In the genomic region with DNA sequence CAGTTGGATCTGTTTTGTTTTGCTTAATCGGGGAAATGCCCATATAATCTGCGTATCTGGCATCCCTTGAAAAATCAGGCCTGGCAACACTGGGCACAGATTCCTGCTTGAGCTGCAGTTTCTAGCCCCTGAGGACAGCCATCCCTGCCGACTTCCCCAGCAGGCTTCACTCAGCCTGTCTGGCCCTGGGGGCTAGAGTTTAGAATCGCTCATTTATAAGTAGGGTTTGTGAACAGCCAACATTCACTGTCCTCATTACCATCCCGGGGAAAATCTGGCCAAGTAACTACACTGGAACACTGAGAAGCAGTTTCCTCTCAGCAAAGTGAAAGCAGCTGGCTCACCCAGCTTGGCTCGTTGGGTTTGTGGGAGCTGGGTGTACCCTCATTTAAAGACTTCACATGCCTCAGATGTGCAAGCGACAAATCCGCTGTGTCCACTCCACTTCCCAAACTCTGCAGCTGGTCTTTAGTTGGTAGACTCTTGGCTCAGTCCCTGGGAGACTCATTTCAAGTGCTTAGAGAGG, we compare ENCODE assay signal across 9 mouse cellular contexts. TPM values are rescaled to one million over a fixed set of nuclear protein-coding genes. Genes with fewer than 3 reads are reported as not detected.
A peak's percentile ranks its signal among the peaks of the same experiment; 100 is the strongest.
DNase-seq lines count a peak whose midpoint lies in the region; ATAC-seq lines count a peak whose summit lies in the region.
"Had no signal": no experiment of that assay in that cellular context is flagged by ENCODE, and none has a peak within 500 bp of the region (broad histone marks: within the 10 kb centered on the region; RNA-seq: fewer than 3 reads in every experiment).

No protein-coding gene starts in this region.

- peaks cover 30% of the 10 kb centered on the region for H3K4me1 ChIP-seq in forebrain, embryonic 10.5 days
- H3K4me1 ChIP-seq in forebrain, embryonic 11.5 days (replicated peaks; ENCODE audit: control insufficient read depth, insufficient read depth, low read length) = no peaks in the 10 kb centered on the region
- H3K4me1 ChIP-seq in embryonic facial prominence, embryonic 14.5 days (ENCODE audit: control insufficient read depth, insufficient read depth, low read length) = peaks cover 20% of the 10 kb centered on the region
- H3K4me1 ChIP-seq in heart, embryonic 14.5 days (ENCODE audit: control insufficient read depth in 2 of 2, insufficient read depth in 2 of 2, low read length in 2 of 2) = peaks cover 10 to 22% of the 10 kb centered on the region in 2 experiments
- H3K4me1 ChIP-seq in limb, embryonic 15.5 days = peaks cover 16% of the 10 kb centered on the region

- no peaks in the 10 kb centered on the region for H3K36me3 ChIP-seq in forebrain, embryonic 10.5 days (replicated peaks)
- no peaks in the 10 kb centered on the region for H3K36me3 ChIP-seq in forebrain, embryonic 11.5 days (ENCODE audit: control insufficient read depth, insufficient read depth, low read length)
- H3K36me3 ChIP-seq in embryonic facial prominence, embryonic 14.5 days (ENCODE audit: control insufficient read depth, insufficient read depth, low read length) = no peaks in the 10 kb centered on the region
- no peaks in the 10 kb centered on the region for H3K36me3 ChIP-seq in heart, embryonic 14.5 days (ENCODE audit: control insufficient read depth, insufficient read depth, low read length)
- no peaks in the 10 kb centered on the region for H3K36me3 ChIP-seq in limb, embryonic 15.5 days

- no peak overlapping the region for H3K4me2 ChIP-seq in forebrain, embryonic 11.5 days (ENCODE audit: low read depth, low read length, severe bottlenecking)
- peak overlapping the region; percentile 30 for H3K4me2 ChIP-seq in embryonic facial prominence, embryonic 14.5 days (ENCODE audit: low read depth, low read length)
- peak overlapping the region; percentile 44 for H3K4me2 ChIP-seq in heart, embryonic 14.5 days (ENCODE audit: low read length)
- peak overlapping the region; percentile 34 for H3K4me2 ChIP-seq in limb, embryonic 15.5 days

- H3K9me3 ChIP-seq in forebrain, embryonic 10.5 days = no peaks in the 10 kb centered on the region
- no peaks in the 10 kb centered on the region for H3K9me3 ChIP-seq in forebrain, embryonic 11.5 days (ENCODE audit: control insufficient read depth, low read length)
- H3K9me3 ChIP-seq in embryonic facial prominence, embryonic 14.5 days (ENCODE audit: control insufficient read depth, low read length) = no peaks in the 10 kb centered on the region
- H3K9me3 ChIP-seq in heart, embryonic 14.5 days (ENCODE audit: control insufficient read depth, low read length) = no peaks in the 10 kb centered on the region
- no peaks in the 10 kb centered on the region for H3K9me3 ChIP-seq in limb, embryonic 15.5 days

- no peaks in the 10 kb centered on the region for H3K27me3 ChIP-seq in forebrain, embryonic 10.5 days (ENCODE audit: poor library complexity, severe bottlenecking)
- H3K27me3 ChIP-seq in forebrain, embryonic 11.5 days (ENCODE audit: control insufficient read depth, insufficient read depth, low read length) = no peaks in the 10 kb centered on the region
- no peaks in the 10 kb centered on the region for H3K27me3 ChIP-seq in embryonic facial prominence, embryonic 14.5 days (replicated peaks; ENCODE audit: control insufficient read depth, insufficient read depth, low read length)
- no peaks in the 10 kb centered on the region for H3K27me3 ChIP-seq in heart, embryonic 14.5 days (ENCODE audit: control insufficient read depth, insufficient read depth, low read length)
- H3K27me3 ChIP-seq in limb, embryonic 15.5 days = no peaks in the 10 kb centered on the region

- ATAC-seq in forebrain, embryonic 11.5 days (replicated peaks; ENCODE audit: low FRiP score) = no peak
- ATAC-seq in embryonic facial prominence, embryonic 14.5 days (ENCODE audit: low read depth) = peak; percentile 77
- no peak for ATAC-seq in heart, embryonic 14.5 days (ENCODE audit: insufficient number of reproducible peaks, insufficient read depth, low FRiP score, low read depth)
- peak; percentile 58 for ATAC-seq in limb, embryonic 15.5 days (ENCODE audit: insufficient number of reproducible peaks, low FRiP score, low TSS enrichment, low read depth)

- peak overlapping the region; percentile 66 for H3K27ac ChIP-seq in forebrain, embryonic 10.5 days
- no peak overlapping the region for H3K27ac ChIP-seq in forebrain, embryonic 11.5 days (ENCODE audit: low read depth, low read length)
- peak overlapping the region; percentile 67 for H3K27ac ChIP-seq in embryonic facial prominence, embryonic 14.5 days (replicated peaks; ENCODE audit: low read depth, low read length)
- H3K27ac ChIP-seq in heart, embryonic 14.5 days (replicated peaks in 1 of 2; ENCODE audit: control insufficient read depth in 1 of 2, insufficient read depth in 1 of 2, low read depth in 2 of 2, low read length in 2 of 2) = peak overlapping the region; percentile 7 to 64; a peak in 2 of 4 replicates
- H3K27ac ChIP-seq in limb, embryonic 15.5 days = peak overlapping the region; percentile 81

- DNase-seq in forebrain, embryonic 10.5 days (ENCODE audit: extremely low spot score, low spot score) = no peak
- no peak for DNase-seq in forebrain, embryonic 11.5 days (ENCODE audit: low spot score)
- DNase-seq in embryonic facial prominence, embryonic 14.5 days (ENCODE audit: low spot score) = peak; percentile 87
- DNase-seq in kidney, postnatal 14 days = peak; percentile 28
- peak; percentile 57 for DNase-seq in right cerebral cortex, adult 18-20 months
- DNase-seq in thymus, postnatal 4 days = no peak

- 62% methylated on average over 8 of the region's 8 CpGs for whole genome bisulfite sequencing in forebrain, embryonic 10.5 days
- WGBS in forebrain, embryonic 11.5 days = 61% methylated on average over 8 of the region's 8 CpGs
- whole genome bisulfite sequencing in embryonic facial prominence, embryonic 14.5 days = 22% methylated on average over 8 of the region's 8 CpGs
- WGBS in heart, embryonic 14.5 days = 64% methylated on average over 8 of the region's 8 CpGs
- WGBS in limb, embryonic 15.5 days = 15% methylated on average over 8 of the region's 8 CpGs

- no peak overlapping the region for H3K4me3 ChIP-seq in forebrain, embryonic 10.5 days
- no peak overlapping the region for H3K4me3 ChIP-seq in forebrain, embryonic 11.5 days (ENCODE audit: low read depth, low read length)
- H3K4me3 ChIP-seq in embryonic facial prominence, embryonic 14.5 days (ENCODE audit: low read depth, low read length) = no peak overlapping the region
- H3K4me3 ChIP-seq in heart, embryonic 14.5 days (ENCODE audit: control insufficient read depth in 1 of 2, insufficient read depth in 1 of 2, low read depth in 1 of 2, low read length in 2 of 2) = no peak overlapping the region
- H3K4me3 ChIP-seq in limb, embryonic 15.5 days = no peak overlapping the region
- H3K4me3 ChIP-seq: erythroblast, embryonic 14.5 days had no signal

- no peak overlapping the region; the same call in 1 of the 2 replicates for H3K9ac ChIP-seq in forebrain, embryonic 11.5 days (ENCODE audit: low read length)
- H3K9ac ChIP-seq in embryonic facial prominence, embryonic 14.5 days (ENCODE audit: low read depth, low read length) = 0 out of 2 replicates have a peak overlapping the region, but pooled peaks have one; percentile 27
- H3K9ac ChIP-seq in heart, embryonic 14.5 days (ENCODE audit: low read length) = 0 out of 2 replicates have a peak overlapping the region, but pooled peaks have one; percentile 40
- 0 out of 2 replicates have a peak overlapping the region, but pooled peaks have one; percentile 20 for H3K9ac ChIP-seq in limb, embryonic 15.5 days

RNA-seq across cellular contexts. Expression of a gene that starts 49.2 kb away (rescaled TPM):
- 236 and 243 TPM in 2 replicates for polyA plus RNA-seq in forebrain, embryonic 10.5 days (2016; fragmentation: Nextera tagmentation; extraction: Ambion mirVana)
- 226 and 248 TPM in 2 replicates for polyA plus RNA-seq in forebrain, embryonic 11.5 days (2014; fragmentation: Nextera tagmentation; extraction: Ambion mirVana)
- 337 and 349 TPM in 2 replicates for polyA plus RNA-seq in embryonic facial prominence, embryonic 14.5 days (2014; fragmentation: Nextera tagmentation; extraction: Ambion mirVana)
- 225 and 230 TPM in 2 replicates for polyA plus RNA-seq in heart, embryonic 14.5 days (2014; fragmentation: Nextera tagmentation; extraction: Ambion mirVana)
- polyA plus RNA-seq in limb, embryonic 15.5 days (2015; fragmentation: Nextera tagmentation; extraction: Ambion mirVana) = 298 and 306 TPM in 2 replicates

Comparison
In these comparisons a context has a peak if more than half of its experiments do, and no peak if none do; other contexts are left out.
1. DNase-seq: peak in embryonic facial prominence, embryonic 14.5 days (single experiment), kidney, postnatal 14 days (single experiment) and right cerebral cortex, adult 18-20 months (single experiment); none in forebrain, embryonic 10.5 days (single experiment), forebrain, embryonic 11.5 days (single experiment) and thymus, postnatal 4 days (single experiment).
2. ATAC-seq: peak in embryonic facial prominence, embryonic 14.5 days (single experiment) and limb, embryonic 15.5 days (single experiment); none in forebrain, embryonic 11.5 days (single experiment) and heart, embryonic 14.5 days (single experiment).